Mouse (Mus musculus): ENCODE results near the gene Gpc2.

- TF ChIP-seq POLR2A (IDR thresholded peaks at IDR 0.05; ENCODE audit: control insufficient read depth, extremely low read depth, insufficient read depth, low read length, poor library complexity) = no peak
- TF ChIP-seq CTCF (IDR thresholded peaks at IDR 0.05; ENCODE audit: borderline replicate concordance, control insufficient read depth, extremely low read depth, insufficient read depth, low read length, poor library complexity) = no peak
Measured at GRCm38 (mm10) chr5:138241511-138241910, 38.3 kb downstream of the Gpc2 start.

Data from thymus, adult 2 months (tissue).